Mouse (Mus musculus) macrophage (primary cell): ENCODE measurements around the gene Card9. TPM values are rescaled to one million over a fixed set of nuclear protein-coding genes. Genes with fewer than 3 reads are reported as not detected.

Experiments used
- H3K27ac ChIP-seq: fragments of 350-480 bp; formaldehyde crosslinking; 2 replicates; pipeline ENCODE4 v1.9.0; 2021
- H3K36me3 ChIP-seq: fragments of 350-480 bp; formaldehyde crosslinking; 2 replicates; pipeline ENCODE4 v1.9.0; 2021; ENCODE audit errors: inconsistent target
- H3K4me3 ChIP-seq: fragments of 350-480 bp; formaldehyde crosslinking; 2 replicates; pipeline ENCODE4 v1.9.0; 2021; ENCODE audit errors: inconsistent target
- H3K79me2 ChIP-seq: fragments of 350-480 bp; formaldehyde crosslinking; 2 replicates; pipeline ENCODE4 v1.9.0; 2021; ENCODE audit errors: inconsistent target
- WGBS: methylation state at CpG from one replicate; pipeline ENCODE4 v1.1.7; 2026; ENCODE audit warnings: inconsistent platforms; ENCODE audit not compliant: missing documents; 5-methylcytosine and 5-hydroxymethylcytosine counted together
- polyA plus RNA-seq: library from polyadenylated mRNA; stranded (reverse); fragments of 250-400 nt; gene quantifications from 3 replicates; pipeline ENCODE4 v1.2.4, GENCODE M21; 2018; ENCODE audit warnings: inconsistent platforms

Gene Card9
- polyA plus RNA-seq, 1 experiment from 2014 or later, result 18.0 TPM

- Histone ChIP-seq H3K27ac (no peak overlapping the region), H3K4me3 (no peak overlapping the region), H3K79me2 (no peaks in the 10 kb centered on the region), H3K36me3 (no peaks in the 10 kb centered on the region)
- 70% methylated on average over 15 of the region's 15 CpGs for WGBS
Observed at GRCm38 (mm10) chr2:26325386-26326181, 35.1 kb downstream of the Card9 start.

- 97% methylated on average over 2 of the region's 2 CpGs for WGBS
- Histone ChIP-seq H3K36me3 (no peaks in the 10 kb centered on the region), H3K4me3 (no peak overlapping the region), H3K79me2 (no peaks in the 10 kb centered on the region), H3K27ac (no peak overlapping the region)
Observed at GRCm38 (mm10) chr2:26324917-26325316, 35.8 kb downstream of the Card9 start.

GRCm38 (mm10) chr2:26323589-26324325, 37.0 kb downstream of the Card9 start:
- Histone ChIP-seq H3K36me3 (no peaks in the 10 kb centered on the region), H3K27ac (no peak overlapping the region), H3K79me2 (no peaks in the 10 kb centered on the region), H3K4me3 (no peak overlapping the region)
- 94% methylated on average over 13 of the region's 13 CpGs for WGBS

- no peaks in the 10 kb centered on the region for H3K79me2 ChIP-seq
- no peaks in the 10 kb centered on the region for H3K36me3 ChIP-seq
- 91% methylated on average over 14 of the region's 14 CpGs for WGBS
- no peak overlapping the region for H3K27ac ChIP-seq
- H3K4me3 ChIP-seq, result no peak overlapping the region
Observed at GRCm38 (mm10) chr2:26320245-26321185, 40.2 kb downstream of the Card9 start.

- Histone ChIP-seq H3K79me2 (no peaks in the 10 kb centered on the region), H3K36me3 (no peaks in the 10 kb centered on the region), H3K27ac (no peak overlapping the region), H3K4me3 (no peak overlapping the region)
- WGBS, result 92% methylated on average over 13 of the region's 13 CpGs
Observed at GRCm38 (mm10) chr2:26319519-26320244, 41.0 kb downstream of the Card9 start.

- 97% methylated on average over 9 of the region's 9 CpGs for WGBS
- Histone ChIP-seq H3K36me3 (no peaks in the 10 kb centered on the region), H3K79me2 (no peaks in the 10 kb centered on the region), H3K27ac (no peak overlapping the region), H3K4me3 (no peak overlapping the region)
Observed at GRCm38 (mm10) chr2:26319109-26319508, 41.6 kb downstream of the Card9 start.

GRCm38 (mm10) chr2:26317991-26318672, 42.6 kb downstream of the Card9 start:
- WGBS, result 94% methylated on average over 3 of the region's 3 CpGs
- Histone ChIP-seq H3K79me2 (no peaks in the 10 kb centered on the region), H3K4me3 (no peak overlapping the region), H3K27ac (no peak overlapping the region), H3K36me3 (no peaks in the 10 kb centered on the region)

- no peak overlapping the region for H3K27ac ChIP-seq
- 74% methylated on average over 3 of the region's 3 CpGs for WGBS
- no peak overlapping the region for H3K4me3 ChIP-seq
Observed at GRCm38 (mm10) chr2:26317371-26317770, 43.3 kb downstream of the Card9 start.

GRCm38 (mm10) chr2:26316576-26317246, 44.0 kb downstream of the Card9 start:
- WGBS, result 73% methylated on average over 9 of the region's 9 CpGs

More at GRCm38 (mm10) chr2:26317371-26317770, 43.3 kb downstream of the Card9 start:
- H3K36me3 ChIP-seq, result no peaks in the 10 kb centered on the region
- H3K79me2 ChIP-seq, result no peaks in the 10 kb centered on the region

GRCm38 (mm10) chr2:26315925-26316311, 44.8 kb downstream of the Card9 start:
- no peaks in the 10 kb centered on the region for H3K79me2 ChIP-seq
- 8% methylated on average over 11 of the region's 11 CpGs for WGBS
- H3K36me3 ChIP-seq, result no peaks in the 10 kb centered on the region
- peak overlapping the region; percentile 41 for H3K4me3 ChIP-seq
- no peak overlapping the region for H3K27ac ChIP-seq

More at GRCm38 (mm10) chr2:26316576-26317246, 44.0 kb downstream of the Card9 start:
- H3K36me3 ChIP-seq, result no peaks in the 10 kb centered on the region
- H3K4me3 ChIP-seq, result no peak overlapping the region
- no peaks in the 10 kb centered on the region for H3K79me2 ChIP-seq
- no peak overlapping the region for H3K27ac ChIP-seq

- WGBS, result under 1% methylated on average over 63 of the region's 66 CpGs
- Histone ChIP-seq H3K79me2 (no peaks in the 10 kb centered on the region), H3K36me3 (no peaks in the 10 kb centered on the region), H3K4me3 (peak within 1 kb of the TSS; percentile 41), H3K27ac (no peak within 1 kb of the TSS)
Observed at GRCm38 (mm10) chr2:26315072-26315924, 45.4 kb downstream of the Card9 start, which contains the start of gene Gpsm1. TSS of gene Gpsm1 (plus strand) at chr2:26315515.

- no peak overlapping the region for H3K27ac ChIP-seq
- no peak overlapping the region for H3K4me3 ChIP-seq
- H3K79me2 ChIP-seq, result no peaks in the 10 kb centered on the region
- H3K36me3 ChIP-seq, result no peaks in the 10 kb centered on the region
- 78% methylated on average over 13 of the region's 13 CpGs for WGBS
Observed at GRCm38 (mm10) chr2:26314281-26315071, 46.2 kb downstream of the Card9 start.
